Mouse (Mus musculus): Measurements from ENCODE around the gene Tbc1d7. TPM values are rescaled to one million over a fixed set of nuclear protein-coding genes. Genes with fewer than 3 reads are reported as not detected.

The Tbc1d7 gene
- polyA plus RNA-seq, 1 experiment = 6.3 TPM

DNA sequence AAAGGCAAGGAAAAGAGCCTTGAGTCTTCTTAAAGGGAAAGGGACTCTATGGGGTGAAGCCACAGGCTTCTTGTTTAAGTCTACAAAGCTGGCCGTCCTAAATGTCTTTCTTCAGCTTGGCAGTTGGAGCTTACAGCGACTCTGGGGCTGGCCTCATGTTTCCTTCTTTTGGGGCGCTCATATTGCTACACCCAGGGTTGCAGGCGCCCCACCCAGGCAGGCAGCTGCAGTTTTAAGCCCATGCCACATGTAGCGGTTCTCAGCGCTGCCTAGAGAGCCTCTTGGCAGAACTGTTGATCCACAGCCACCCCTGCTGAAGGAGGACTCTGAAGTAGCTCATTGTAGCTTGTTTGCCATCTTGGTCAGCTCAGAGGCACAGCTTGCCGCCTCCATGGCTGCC, 28.0 kb upstream of the Tbc1d7 start:
- TF ChIP-seq CTCF (IDR thresholded peaks at IDR 0.05; ENCODE audit: extremely low read depth, insufficient read depth, insufficient read length, insufficient replicate concordance) (no peak), POLR2A (IDR thresholded peaks at IDR 0.05; ENCODE audit: low read depth, low read length) (no peak)
- Histone ChIP-seq H3K4me3 (ENCODE audit: extremely low read depth, insufficient read depth, insufficient read length) (no peak overlapping the region), H3K4me1 (ENCODE audit: control insufficient read depth, insufficient read depth, insufficient read length) (no peaks in the 10 kb centered on the region), H3K27ac (ENCODE audit: insufficient read depth, low read length) (no peak overlapping the region), H3K27me3 (ENCODE audit: control insufficient read depth, insufficient read depth, low read length) (no peaks in the 10 kb centered on the region), H3K36me3 (ENCODE audit: control insufficient read depth, insufficient read depth, low read length) (no peaks in the 10 kb centered on the region)
- DNase-seq (ENCODE audit: low read depth in 1 of 2, low spot score in 2 of 2) = no peak
- WGBS = 78% methylated on average over 7 of the region's 7 CpGs

DNA sequence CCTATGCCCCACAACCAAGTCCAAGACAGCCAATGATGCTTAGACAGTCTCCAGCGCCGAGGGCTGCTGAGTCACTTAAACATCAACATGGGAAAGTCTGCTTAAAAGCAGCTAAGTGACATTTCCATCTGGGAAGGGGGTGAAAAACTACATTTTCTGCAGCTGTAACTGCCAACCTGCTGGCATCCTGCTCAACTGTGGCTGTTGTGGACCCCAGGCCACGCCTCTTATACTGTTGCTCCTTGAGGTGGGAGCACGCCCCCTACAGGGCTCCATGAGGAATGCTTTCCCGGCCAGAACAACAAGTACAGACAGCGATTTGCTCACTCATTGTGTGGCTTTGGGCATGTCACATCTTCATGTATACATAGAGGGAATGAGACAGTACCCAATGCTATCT, 25.9 kb upstream of the Tbc1d7 start:
- 80% methylated on average over 6 of the region's 6 CpGs for WGBS
- Histone ChIP-seq H3K4me1 (ENCODE audit: control insufficient read depth, insufficient read depth, insufficient read length) (no peaks in the 10 kb centered on the region), H3K4me3 (ENCODE audit: extremely low read depth, insufficient read depth, insufficient read length) (no peak overlapping the region), H3K27ac (ENCODE audit: insufficient read depth, low read length) (no peak overlapping the region), H3K27me3 (ENCODE audit: control insufficient read depth, insufficient read depth, low read length) (no peaks in the 10 kb centered on the region), H3K36me3 (ENCODE audit: control insufficient read depth, insufficient read depth, low read length) (no peaks in the 10 kb centered on the region)
- no peak for TF ChIP-seq CTCF (IDR thresholded peaks at IDR 0.05; ENCODE audit: extremely low read depth, insufficient read depth, insufficient read length, insufficient replicate concordance)
- TF ChIP-seq POLR2A (IDR thresholded peaks at IDR 0.05; ENCODE audit: low read depth, low read length) = no peak
- DNase-seq (ENCODE audit: low read depth in 1 of 2, low spot score in 2 of 2) = no peak

DNA sequence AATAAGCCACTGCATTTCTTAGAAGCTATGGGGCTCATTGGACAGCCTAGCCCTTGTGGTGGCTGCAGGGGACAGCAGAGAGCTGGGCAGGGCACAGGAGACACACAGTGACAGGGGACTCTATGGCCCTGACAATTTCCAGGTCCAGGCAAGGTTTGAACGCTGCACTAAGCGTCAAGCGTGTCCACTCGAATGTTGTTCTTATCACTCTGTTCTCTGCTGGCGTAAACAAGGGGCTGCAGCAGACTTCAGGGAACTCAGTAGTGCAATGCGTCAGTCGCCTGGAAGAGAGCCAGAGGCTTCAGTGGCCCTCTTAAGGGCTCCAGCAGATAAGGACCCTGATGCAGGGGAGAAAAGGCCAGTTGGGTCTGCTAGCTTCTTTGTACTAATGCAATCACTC, 24.7 kb upstream of the Tbc1d7 start:
- no peak for DNase-seq (ENCODE audit: low read depth in 1 of 2, low spot score in 2 of 2)
- 0 out of 2 replicates have a peak, but pooled peaks cover 4% of the 10 kb centered on the region for H3K4me1 ChIP-seq (ENCODE audit: control insufficient read depth, insufficient read depth, insufficient read length)
- no peak overlapping the region for H3K4me3 ChIP-seq (ENCODE audit: extremely low read depth, insufficient read depth, insufficient read length)
- 59% methylated on average over 7 of the region's 7 CpGs for WGBS
- H3K27me3 ChIP-seq (ENCODE audit: control insufficient read depth, insufficient read depth, low read length) = no peaks in the 10 kb centered on the region
- TF ChIP-seq CTCF (IDR thresholded peaks at IDR 0.05; ENCODE audit: extremely low read depth, insufficient read depth, insufficient read length, insufficient replicate concordance) (no peak), POLR2A (IDR thresholded peaks at IDR 0.05; ENCODE audit: low read depth, low read length) (no peak)
- no peaks in the 10 kb centered on the region for H3K36me3 ChIP-seq (ENCODE audit: control insufficient read depth, insufficient read depth, low read length)
- H3K27ac ChIP-seq (ENCODE audit: insufficient read depth, low read length) = no peak overlapping the region

DNA sequence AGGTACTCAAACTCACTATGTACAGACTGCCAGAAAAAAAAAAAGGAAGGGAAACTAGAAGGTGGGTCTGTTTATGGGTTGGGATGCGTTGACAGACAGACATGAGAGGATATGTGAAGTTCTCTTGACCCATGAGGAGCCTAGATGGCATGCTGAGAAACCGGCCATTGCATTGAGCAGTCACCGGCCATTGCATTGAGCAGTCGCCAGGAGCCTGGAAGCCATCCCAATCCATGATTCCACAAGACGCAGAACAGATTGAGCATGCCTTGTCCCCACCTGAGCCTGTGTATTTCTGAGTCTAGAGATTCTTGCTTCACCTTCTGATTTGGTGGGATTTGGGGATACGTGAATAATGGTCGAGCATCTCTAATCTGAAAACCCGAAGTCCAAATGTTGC, 22.6 kb upstream of the Tbc1d7 start:
- no peak for DNase-seq (ENCODE audit: low read depth in 1 of 2, low spot score in 2 of 2)
- H3K4me3 ChIP-seq (ENCODE audit: extremely low read depth, insufficient read depth, insufficient read length) = no peak overlapping the region
- 0 out of 2 replicates have a peak, but pooled peaks cover 4% of the 10 kb centered on the region for H3K4me1 ChIP-seq (ENCODE audit: control insufficient read depth, insufficient read depth, insufficient read length)
- H3K36me3 ChIP-seq (ENCODE audit: control insufficient read depth, insufficient read depth, low read length) = no peaks in the 10 kb centered on the region
- TF ChIP-seq CTCF (IDR thresholded peaks at IDR 0.05; ENCODE audit: extremely low read depth, insufficient read depth, insufficient read length, insufficient replicate concordance) = no peak
- no peak for TF ChIP-seq POLR2A (IDR thresholded peaks at IDR 0.05; ENCODE audit: low read depth, low read length)
- no peak overlapping the region for H3K27ac ChIP-seq (ENCODE audit: insufficient read depth, low read length)
- H3K27me3 ChIP-seq (ENCODE audit: control insufficient read depth, insufficient read depth, low read length) = no peaks in the 10 kb centered on the region
- 86% methylated on average over 8 of the region's 8 CpGs for WGBS

DNA sequence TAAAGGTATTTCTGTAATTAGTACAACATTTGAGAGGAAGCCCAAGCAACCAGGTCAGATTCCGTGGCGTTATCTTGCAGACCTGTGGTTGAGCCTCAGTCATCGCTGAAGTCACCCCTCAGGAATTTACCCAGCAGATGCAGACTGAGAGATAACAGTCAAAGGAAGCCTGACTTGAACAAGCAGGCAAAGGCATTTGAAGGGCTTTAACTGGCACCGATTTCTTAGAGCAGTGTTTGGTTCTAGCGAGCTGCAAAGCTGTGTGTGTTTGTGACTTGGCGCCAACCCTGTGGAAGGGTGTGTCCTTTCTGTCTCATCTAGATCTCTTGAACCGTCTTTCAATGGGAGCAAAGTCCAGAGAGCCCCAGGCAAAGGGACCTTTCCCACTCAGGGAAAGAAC, 22.0 kb upstream of the Tbc1d7 start:
- DNase-seq (ENCODE audit: low read depth in 1 of 2, low spot score in 2 of 2) = no peak
- Histone ChIP-seq H3K4me3 (ENCODE audit: extremely low read depth, insufficient read depth, insufficient read length) (no peak overlapping the region), H3K36me3 (ENCODE audit: control insufficient read depth, insufficient read depth, low read length) (no peaks in the 10 kb centered on the region), H3K27ac (ENCODE audit: insufficient read depth, low read length) (no peak overlapping the region), H3K27me3 (ENCODE audit: control insufficient read depth, insufficient read depth, low read length) (no peaks in the 10 kb centered on the region), H3K4me1 (ENCODE audit: control insufficient read depth, insufficient read depth, insufficient read length) (0 out of 2 replicates have a peak, but pooled peaks cover 4% of the 10 kb centered on the region)
- TF ChIP-seq POLR2A (IDR thresholded peaks at IDR 0.05; ENCODE audit: low read depth, low read length) = no peak
- no peak for TF ChIP-seq CTCF (IDR thresholded peaks at IDR 0.05; ENCODE audit: extremely low read depth, insufficient read depth, insufficient read length, insufficient replicate concordance)
- 18% methylated on average over 7 of the region's 7 CpGs for WGBS

DNA sequence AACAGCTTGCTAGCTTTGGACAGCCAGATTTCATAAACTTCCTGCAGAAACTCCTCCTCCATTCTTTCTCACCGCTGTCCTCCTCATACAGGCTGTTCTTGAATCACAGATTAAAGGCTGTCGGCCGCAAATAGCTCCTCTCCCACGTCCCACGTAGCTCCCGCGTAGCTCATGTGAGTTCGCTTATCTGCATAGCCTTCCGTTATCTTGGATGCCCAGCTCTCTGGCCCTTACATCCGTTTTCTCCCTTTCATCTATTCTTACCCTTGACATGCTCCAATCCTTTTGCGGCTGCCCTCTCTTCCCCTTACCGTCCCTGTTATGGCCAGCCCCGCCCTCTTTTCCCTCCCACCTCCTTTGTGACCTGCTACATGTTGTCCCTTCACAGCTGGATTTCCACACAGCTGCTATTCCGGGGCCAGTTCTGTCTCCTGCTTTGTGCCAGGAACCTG, 20.5 kb upstream of the Tbc1d7 start:
- Histone ChIP-seq H3K4me3 (ENCODE audit: extremely low read depth, insufficient read depth, insufficient read length) (no peak overlapping the region), H3K4me1 (ENCODE audit: control insufficient read depth, insufficient read depth, insufficient read length) (0 out of 2 replicates have a peak, but pooled peaks cover 4% of the 10 kb centered on the region), H3K36me3 (ENCODE audit: control insufficient read depth, insufficient read depth, low read length) (no peaks in the 10 kb centered on the region), H3K27ac (ENCODE audit: insufficient read depth, low read length) (no peak overlapping the region), H3K27me3 (ENCODE audit: control insufficient read depth, insufficient read depth, low read length) (no peaks in the 10 kb centered on the region)
- DNase-seq (ENCODE audit: low read depth in 1 of 2, low spot score in 2 of 2) = no peak
- TF ChIP-seq POLR2A (IDR thresholded peaks at IDR 0.05; ENCODE audit: low read depth, low read length) (no peak), CTCF (IDR thresholded peaks at IDR 0.05; ENCODE audit: extremely low read depth, insufficient read depth, insufficient read length, insufficient replicate concordance) (no peak)
- WGBS = 4% methylated on average over 14 of the region's 14 CpGs

DNA sequence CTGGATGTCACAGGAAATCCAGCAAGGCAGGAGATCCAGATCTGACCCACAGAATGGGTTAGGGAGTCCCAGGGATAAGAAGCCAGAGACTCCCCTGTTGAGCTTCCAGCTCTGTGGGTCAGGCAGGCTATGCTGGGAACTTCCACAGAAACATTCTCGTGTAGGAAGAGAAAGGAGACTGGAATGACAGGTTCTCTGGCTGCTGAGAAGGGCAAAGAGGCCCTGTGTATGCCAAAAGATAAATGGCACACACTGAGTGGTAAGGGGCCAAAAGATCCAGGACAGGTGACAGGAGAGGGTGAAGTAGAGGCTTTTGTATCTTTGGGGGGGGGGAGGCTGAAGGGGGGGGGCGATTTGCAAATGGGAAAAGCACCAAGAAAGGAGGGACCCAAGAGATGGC, 20.0 kb upstream of the Tbc1d7 start:
- H3K36me3 ChIP-seq (ENCODE audit: control insufficient read depth, insufficient read depth, low read length) = no peaks in the 10 kb centered on the region
- H3K27me3 ChIP-seq (ENCODE audit: control insufficient read depth, insufficient read depth, low read length) = no peaks in the 10 kb centered on the region
- DNase-seq (ENCODE audit: low read depth in 1 of 2, low spot score in 2 of 2) = no peak
- H3K4me1 ChIP-seq (ENCODE audit: control insufficient read depth, insufficient read depth, insufficient read length) = 0 out of 2 replicates have a peak, but pooled peaks cover 4% of the 10 kb centered on the region
- no peak overlapping the region for H3K4me3 ChIP-seq (ENCODE audit: extremely low read depth, insufficient read depth, insufficient read length)
- no peak for TF ChIP-seq POLR2A (IDR thresholded peaks at IDR 0.05; ENCODE audit: low read depth, low read length)
- TF ChIP-seq CTCF (IDR thresholded peaks at IDR 0.05; ENCODE audit: extremely low read depth, insufficient read depth, insufficient read length, insufficient replicate concordance) = no peak
- 19% methylated on average over 2 of the region's 2 CpGs for WGBS
- H3K27ac ChIP-seq (ENCODE audit: insufficient read depth, low read length) = no peak overlapping the region

Measured in spleen, adult 2 months (tissue).